Mouse (Mus musculus): Measurements from ENCODE around the gene Psmd11.

DNA sequence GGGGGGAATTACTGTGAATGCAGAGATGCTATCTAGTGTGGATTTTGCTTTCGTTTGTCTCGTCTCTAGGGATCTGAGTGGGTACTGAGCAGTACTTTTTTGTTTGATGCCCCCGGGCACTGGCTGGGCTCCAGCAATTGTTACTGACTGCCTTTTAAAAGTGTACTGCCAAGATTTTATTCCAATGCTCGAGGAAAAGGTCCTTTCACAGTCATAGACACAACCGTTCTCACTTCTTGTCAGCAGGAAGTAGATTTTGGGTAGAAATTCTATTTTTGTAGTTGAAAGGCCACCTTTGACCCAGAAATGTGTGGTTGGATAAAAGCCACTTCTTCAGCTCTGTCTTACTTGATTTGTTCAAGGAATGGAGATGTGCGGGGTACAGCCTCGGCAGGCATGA, 85.4 kb downstream of the Psmd11 start:
- TF ChIP-seq CTCF (IDR thresholded peaks at IDR 0.05; ENCODE audit: control insufficient read depth, insufficient read depth, low read length) (no peak), POLR2A (IDR thresholded peaks at IDR 0.05; ENCODE audit: borderline replicate concordance, control insufficient read depth, low read depth, low read length) (no peak)

Data from bone marrow, adult 2 months (tissue).